Mouse (Mus musculus) lung, postnatal 14 days (tissue): Measurements from ENCODE around the gene Usp9x.

Source experiments
- DNase-seq: peaks from one replicate; pipeline ENCODE4 v3.0.0; 2021

Usp9x gene

DNA sequence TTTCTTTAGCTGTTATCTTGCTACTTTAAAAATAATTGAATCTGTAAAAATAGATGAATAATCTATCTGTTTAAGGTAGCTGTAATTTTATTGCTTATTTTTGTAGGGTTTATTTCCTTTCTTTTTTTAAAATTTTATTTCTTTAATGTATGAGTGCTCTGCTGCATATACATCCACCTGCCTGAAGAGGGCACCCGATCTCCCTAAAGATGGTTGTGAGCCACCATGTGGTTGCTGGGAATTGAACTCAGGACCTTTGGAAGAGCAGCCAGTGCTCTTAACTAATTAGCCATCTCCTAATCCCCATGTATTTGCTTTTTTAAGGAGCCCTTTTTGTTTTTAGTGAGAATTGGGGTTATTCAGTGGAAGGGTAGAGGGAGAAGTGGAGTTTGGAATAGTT is 14.3 kb downstream of the Usp9x start:
- DNase-seq, result no peak

DNA sequence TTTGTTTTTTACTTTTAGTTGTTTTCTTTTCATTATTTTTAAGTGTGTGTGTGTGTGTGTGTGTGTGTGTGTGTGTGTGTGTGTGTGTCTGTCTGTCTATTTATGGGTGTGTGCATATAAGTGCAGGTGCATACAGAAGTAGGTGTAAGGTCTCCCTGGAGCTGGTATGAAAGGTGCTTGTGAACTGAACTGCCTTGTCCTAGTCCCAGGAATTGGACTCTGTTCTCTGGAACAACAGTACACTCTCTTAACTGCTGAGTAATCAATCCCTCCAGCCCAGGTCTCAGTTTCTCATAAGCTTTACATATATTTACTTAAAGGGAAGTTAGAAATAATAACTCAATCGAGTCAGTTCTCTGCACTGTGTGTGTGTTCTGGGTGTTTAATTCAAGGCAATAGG is 25.7 kb downstream of the Usp9x start:
- no peak for DNase-seq

DNA sequence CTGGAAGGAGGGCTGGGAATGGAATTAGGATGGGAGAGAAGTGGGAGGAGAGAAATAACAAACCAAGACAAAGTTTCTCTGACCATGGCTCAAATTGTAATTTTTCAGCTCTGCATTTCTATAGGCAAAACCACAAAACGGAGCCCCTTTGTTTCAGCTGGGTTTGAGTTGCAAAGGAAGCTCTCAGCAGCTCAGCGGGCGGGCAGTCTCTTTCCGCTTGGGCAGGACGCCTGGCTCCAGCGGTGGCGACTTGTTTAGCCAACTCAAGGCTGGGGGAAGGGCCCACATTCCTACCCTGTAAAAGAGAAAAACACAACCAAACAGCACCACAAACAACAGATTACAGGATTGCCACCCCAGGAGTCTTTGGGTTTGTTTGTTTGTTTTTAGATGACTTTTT is 135.2 kb downstream of the Usp9x start:
- DNase-seq, result peak; percentile 27

DNA sequence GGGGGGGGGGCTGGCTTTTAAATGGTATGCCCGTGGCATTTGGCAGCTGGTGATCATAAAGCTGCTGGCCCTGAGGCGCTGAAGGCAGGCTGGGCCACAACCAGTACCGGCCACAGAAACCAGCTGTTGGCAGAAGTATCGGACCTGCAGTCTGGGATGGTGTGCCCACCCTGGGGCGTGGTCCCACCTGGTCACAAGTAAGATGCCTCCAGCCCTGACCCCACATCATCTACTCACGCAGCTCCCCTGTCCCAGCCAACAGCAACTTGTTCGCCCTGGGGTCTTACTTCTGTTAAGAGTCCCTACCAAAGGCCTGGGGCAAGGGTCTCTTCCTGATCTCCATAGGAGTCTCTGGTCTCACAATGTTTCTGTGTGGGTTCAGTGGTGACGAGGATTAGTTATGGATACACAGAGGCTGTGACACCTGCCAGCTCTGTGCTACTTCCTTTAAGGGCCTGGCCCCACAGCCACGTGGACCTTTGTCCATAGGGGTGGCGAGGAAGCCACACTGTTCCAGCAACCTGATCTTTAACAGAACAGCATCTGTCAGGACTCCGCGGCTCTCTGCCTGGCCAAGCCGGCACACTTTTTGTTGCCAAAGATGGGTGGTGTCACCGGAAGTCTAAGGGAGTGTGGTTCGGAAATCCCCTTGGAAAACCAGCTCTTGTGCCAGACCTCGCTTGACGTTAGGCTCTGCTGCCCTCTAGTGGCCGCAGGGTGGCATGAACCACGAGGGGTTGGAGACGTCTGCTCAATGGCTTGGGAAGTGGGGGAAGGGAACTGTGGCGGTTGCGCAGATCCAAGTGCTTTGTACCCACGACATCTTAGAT is 136.4 kb downstream of the Usp9x start:
- DNase-seq, result peak; percentile 87

DNA sequence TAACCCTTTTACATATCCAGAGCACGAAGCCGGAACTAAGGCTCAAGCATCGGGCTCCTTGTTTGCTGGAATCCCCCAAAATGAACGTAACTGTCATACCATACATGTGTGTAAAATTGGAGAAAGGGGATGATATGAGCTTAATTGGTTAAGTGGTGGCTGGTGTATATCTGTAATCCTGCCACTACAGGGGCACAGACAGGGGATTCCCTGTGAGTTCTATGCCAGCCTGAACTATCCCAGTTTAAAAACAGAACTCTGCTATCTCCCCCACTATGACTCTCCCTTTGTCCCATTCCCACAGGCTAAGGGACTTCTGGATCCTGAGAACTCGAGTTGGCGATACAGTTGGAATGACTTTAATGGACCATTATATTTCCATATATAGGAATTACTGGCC is 137.1 kb downstream of the Usp9x start:
- DNase-seq, result no peak

DNA sequence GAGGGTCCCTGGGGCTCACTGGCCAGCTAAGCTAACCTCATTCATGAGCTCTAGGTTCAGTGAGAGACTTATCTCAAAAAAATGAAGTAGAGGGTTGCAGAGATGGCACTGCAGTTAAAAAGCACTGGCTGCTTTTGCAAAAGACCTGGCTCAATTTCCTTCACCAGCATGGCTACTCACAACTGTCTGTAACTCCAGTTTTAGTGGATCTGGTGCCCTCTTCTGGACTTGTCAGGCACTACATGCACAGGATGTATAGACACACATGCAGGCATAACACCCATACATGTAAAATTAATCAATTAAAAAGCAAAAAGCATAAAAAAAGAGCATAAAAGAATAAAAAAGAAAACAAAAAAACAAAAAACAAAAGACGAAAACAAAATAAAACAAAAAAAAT is 143.0 kb downstream of the Usp9x start:
- DNase-seq, result no peak
